Comparison of ENCODE assay signal across 8 mouse cellular contexts in genomic region chr6:85588568-85588967, GRCm38 (mm10). TPM values are rescaled to one million over a fixed set of nuclear protein-coding genes. Genes with fewer than 3 reads are reported as not detected.
DNase-seq lines count a peak whose midpoint lies in the region; ATAC-seq and TF ChIP-seq lines count a peak whose summit lies in the region.

No protein-coding gene starts in this region.

- DNase-seq in kidney, adult 2 months: peak; percentile 1
- DNase-seq in kidney, adult 11 months: no peak
- DNase-seq in adrenal gland, postnatal 10 days: no peak
- no peak for DNase-seq in layer of hippocampus, postnatal 25 days (ENCODE audit: extremely low spot score in 1 of 2, low spot score in 1 of 2)
- no peak for DNase-seq in right cerebral cortex, postnatal 4 days

- H3K27ac ChIP-seq in kidney, adult 2 months (ENCODE audit: insufficient read depth, low read depth, low read length): no peak overlapping the region
- no peak overlapping the region for H3K27ac ChIP-seq in bone marrow, adult 2 months (ENCODE audit: control insufficient read depth, insufficient read depth, low read depth, low read length, poor library complexity)
- no peak overlapping the region for H3K27ac ChIP-seq in hindbrain, embryonic 12.5 days
- H3K27ac ChIP-seq in midbrain, embryonic 13.5 days: no peak overlapping the region

- H3K36me3 ChIP-seq in kidney, adult 2 months (ENCODE audit: control insufficient read depth, insufficient read depth, low read length): no peaks in the 10 kb centered on the region
- no peaks in the 10 kb centered on the region for H3K36me3 ChIP-seq in hindbrain, embryonic 12.5 days
- H3K36me3 ChIP-seq in midbrain, embryonic 13.5 days: no peaks in the 10 kb centered on the region

- H3K4me2 ChIP-seq in hindbrain, embryonic 12.5 days (replicated peaks): peak overlapping the region; percentile 71
- peak overlapping the region; percentile 69 for H3K4me2 ChIP-seq in midbrain, embryonic 13.5 days (replicated peaks)

- peak overlapping the region; percentile 90 for H3K9ac ChIP-seq in hindbrain, embryonic 12.5 days
- H3K9ac ChIP-seq in midbrain, embryonic 13.5 days (replicated peaks): peak overlapping the region; percentile 72

- no peak for TF ChIP-seq POLR2A in kidney, adult 2 months (IDR thresholded peaks at IDR 0.05; ENCODE audit: low read depth, low read length)
- TF ChIP-seq POLR2A in bone marrow, adult 2 months (IDR thresholded peaks at IDR 0.05; ENCODE audit: borderline replicate concordance, control insufficient read depth, low read depth, low read length): no peak

- 25% methylated on average over 4 of the region's 4 CpGs for WGBS in kidney, adult 2 months
- WGBS in bone marrow, adult 2 months: 6% methylated on average over 4 of the region's 4 CpGs
- WGBS in hindbrain, embryonic 12.5 days: 10% methylated on average over 4 of the region's 4 CpGs
- 8% methylated on average over 4 of the region's 4 CpGs for WGBS in midbrain, embryonic 13.5 days

- no peak for TF ChIP-seq CTCF in kidney, adult 2 months (conservative IDR thresholded peaks at IDR 0.05; ENCODE audit: insufficient read depth, insufficient read length, low read depth, low read length)
- no peak for TF ChIP-seq CTCF in bone marrow, adult 2 months (IDR thresholded peaks at IDR 0.05; ENCODE audit: control insufficient read depth, insufficient read depth, low read length)

- H3K4me3 ChIP-seq in kidney, adult 2 months (ENCODE audit: insufficient read depth, low read depth, low read length): no peak overlapping the region
- peak overlapping the region; percentile 58 for H3K4me3 ChIP-seq in bone marrow, adult 2 months (replicated peaks; ENCODE audit: control insufficient read depth, low read depth, low read length)
- H3K4me3 ChIP-seq in hindbrain, embryonic 12.5 days: peak overlapping the region; percentile 88
- peak overlapping the region; percentile 61 for H3K4me3 ChIP-seq in midbrain, embryonic 13.5 days (replicated peaks)

- no peaks in the 10 kb centered on the region; the same call in 1 of the 2 replicates for H3K27me3 ChIP-seq in kidney, adult 2 months (replicated peaks; ENCODE audit: control insufficient read depth, insufficient read depth, low read length)
- no peaks in the 10 kb centered on the region for H3K27me3 ChIP-seq in hindbrain, embryonic 12.5 days
- H3K27me3 ChIP-seq in midbrain, embryonic 13.5 days: no peaks in the 10 kb centered on the region

- ATAC-seq in hindbrain, embryonic 12.5 days (ENCODE audit: low FRiP score): no peak
- no peak for ATAC-seq in midbrain, embryonic 13.5 days

- no peaks in the 10 kb centered on the region for H3K9me3 ChIP-seq in hindbrain, embryonic 12.5 days (replicated peaks)
- no peaks in the 10 kb centered on the region for H3K9me3 ChIP-seq in midbrain, embryonic 13.5 days

- H3K4me1 ChIP-seq in kidney, adult 2 months (ENCODE audit: control insufficient read depth, insufficient read depth, low read length): no peaks in the 10 kb centered on the region
- H3K4me1 ChIP-seq in bone marrow, adult 2 months (ENCODE audit: control insufficient read depth, insufficient read depth, low read length): no peaks in the 10 kb centered on the region
- H3K4me1 ChIP-seq in hindbrain, embryonic 12.5 days: peaks cover 22% of the 10 kb centered on the region
- H3K4me1 ChIP-seq in midbrain, embryonic 13.5 days (replicated peaks): peaks cover 21% of the 10 kb centered on the region

RNA-seq across cellular contexts. Expression of gene Alms1, which starts 1.2 kb away (rescaled TPM):
- 0.63 and 0.68 TPM in 2 replicates for polyA plus RNA-seq in kidney, adult 2 months (2012; rRNA removed)
- 4.3 and 4.8 TPM in 2 replicates for polyA plus RNA-seq in bone marrow, adult 2 months (2011; ENCODE audit: insufficient read depth, insufficient read length, low replicate concordance, missing spikeins)
- polyA plus RNA-seq in hindbrain, embryonic 12.5 days (2016; fragmentation: Nextera tagmentation; extraction: Ambion mirVana): 8.0 and 8.4 TPM in 2 replicates
- 6.5 and 7.3 TPM in 2 replicates for polyA plus RNA-seq in midbrain, embryonic 13.5 days (2015; fragmentation: Nextera tagmentation; extraction: Ambion mirVana)
- 1 to 10 TPM; 4.4 to 9.4 TPM for total RNA-seq in adrenal gland, postnatal 10 days (2021)
- total RNA-seq in layer of hippocampus, postnatal 25 days (2021): 1 to 10 TPM; 5.2 to 7.8 TPM
